Mouse (Mus musculus): Measurements from ENCODE around the gene Snd1. TPM values are rescaled to one million over a fixed set of nuclear protein-coding genes. Genes with fewer than 3 reads are reported as not detected.

Snd1 gene
- polyA plus RNA-seq, 1 experiment from 2014 or later: 138 TPM

GRCm38 (mm10) chr6:28860922-28861321 is 386.0 kb downstream of the Snd1 start:
- Histone ChIP-seq H3K4me3 (no peak overlapping the region), H3K4me1 (peaks cover 24% of the 10 kb centered on the region), H3K9me3 (replicated peaks) (no peaks in the 10 kb centered on the region), H3K36me3 (no peaks in the 10 kb centered on the region), H3K27ac (no peak overlapping the region), H3K27me3 (ENCODE audit: low read depth, poor library complexity, severe bottlenecking) (no peaks in the 10 kb centered on the region)
- no peak for DNase-seq (ENCODE audit: low spot score)
- 30% methylated on average over 2 of the region's 2 CpGs for WGBS

DNA sequence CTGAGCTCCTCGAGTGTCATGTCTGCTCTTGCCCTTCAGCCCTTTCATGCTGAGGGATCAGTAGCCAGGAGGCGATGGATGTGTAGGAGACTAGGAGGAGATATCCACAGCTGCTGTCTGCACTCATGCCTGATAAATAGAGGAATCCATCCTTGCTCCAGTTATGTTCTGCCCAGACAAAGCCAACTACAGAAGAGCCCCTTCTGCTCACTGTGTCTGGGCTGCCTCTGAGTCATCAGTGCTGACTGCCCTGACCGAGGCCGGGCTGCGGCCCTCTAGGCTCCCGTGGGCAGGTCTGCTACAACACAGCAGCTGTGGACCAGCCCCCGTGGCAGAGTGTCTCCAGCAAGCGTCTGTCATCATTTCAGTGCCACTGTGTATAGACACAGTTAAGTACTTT is 387.4 kb downstream of the Snd1 start:
- no peaks in the 10 kb centered on the region for H3K27me3 ChIP-seq (ENCODE audit: low read depth, poor library complexity, severe bottlenecking)
- DNase-seq (ENCODE audit: low spot score): no peak
- 76% methylated on average over 8 of the region's 8 CpGs for WGBS
- no peaks in the 10 kb centered on the region for H3K9me3 ChIP-seq (replicated peaks)
- H3K4me1 ChIP-seq: peaks cover 15% of the 10 kb centered on the region
- no peak overlapping the region for H3K27ac ChIP-seq
- H3K36me3 ChIP-seq: no peaks in the 10 kb centered on the region
- H3K4me3 ChIP-seq: no peak overlapping the region

- Histone ChIP-seq H3K27me3 (ENCODE audit: low read depth, poor library complexity, severe bottlenecking) (no peaks in the 10 kb centered on the region), H3K4me3 (no peak overlapping the region), H3K4me1 (peaks cover 19% of the 10 kb centered on the region), H3K36me3 (no peaks in the 10 kb centered on the region), H3K9me3 (replicated peaks) (no peaks in the 10 kb centered on the region), H3K27ac (no peak overlapping the region)
- no peak for DNase-seq (ENCODE audit: low spot score)
- WGBS: 61% methylated on average over 5 of the region's 5 CpGs
Observed at GRCm38 (mm10) chr6:28864684-28865083, 389.7 kb downstream of the Snd1 start.

DNA sequence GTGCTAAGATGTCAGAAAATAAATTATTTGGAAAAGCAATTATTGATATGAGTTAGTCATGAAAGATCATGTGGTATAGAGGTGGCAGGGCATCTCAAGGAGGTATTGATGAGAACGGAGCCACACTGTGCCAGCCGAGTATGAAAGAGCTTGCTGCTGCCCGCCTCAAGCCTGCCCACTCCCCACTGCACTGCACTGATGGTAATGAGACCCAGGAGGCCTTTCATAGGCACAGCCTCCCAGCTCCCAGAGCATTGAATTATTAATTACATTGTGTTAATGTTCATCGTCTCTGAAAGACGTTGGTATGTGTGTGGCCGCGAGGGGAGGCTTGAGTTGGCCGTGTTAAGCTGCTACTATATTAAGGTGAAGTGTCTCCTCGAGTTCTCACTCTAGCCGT is 390.2 kb downstream of the Snd1 start:
- Histone ChIP-seq H3K27ac (no peak overlapping the region), H3K9me3 (replicated peaks) (no peaks in the 10 kb centered on the region), H3K27me3 (ENCODE audit: low read depth, poor library complexity, severe bottlenecking) (no peaks in the 10 kb centered on the region), H3K4me3 (no peak overlapping the region), H3K4me1 (peaks cover 18% of the 10 kb centered on the region), H3K36me3 (no peaks in the 10 kb centered on the region)
- DNase-seq (ENCODE audit: low spot score): no peak
- 89% methylated on average over 10 of the region's 10 CpGs for WGBS

- Histone ChIP-seq H3K36me3 (no peaks in the 10 kb centered on the region), H3K27ac (no peak overlapping the region), H3K4me1 (peaks cover 7% of the 10 kb centered on the region; the same call in 1 of the 2 replicates), H3K4me3 (no peak overlapping the region), H3K27me3 (ENCODE audit: low read depth, poor library complexity, severe bottlenecking) (no peaks in the 10 kb centered on the region), H3K9me3 (replicated peaks) (no peaks in the 10 kb centered on the region)
- no peak for DNase-seq (ENCODE audit: low spot score)
- 94% methylated on average over 3 of the region's 3 CpGs for WGBS
Observed at GRCm38 (mm10) chr6:28866206-28866605, 391.3 kb downstream of the Snd1 start.

GRCm38 (mm10) chr6:28867516-28868251 is 392.7 kb downstream of the Snd1 start:
- Histone ChIP-seq H3K27ac (no peak overlapping the region), H3K9me3 (replicated peaks) (no peaks in the 10 kb centered on the region), H3K36me3 (0 out of 2 replicates have a peak, but pooled peaks cover 3% of the 10 kb centered on the region), H3K4me1 (0 out of 2 replicates have a peak, but pooled peaks cover 7% of the 10 kb centered on the region), H3K4me3 (no peak overlapping the region), H3K27me3 (ENCODE audit: low read depth, poor library complexity, severe bottlenecking) (no peaks in the 10 kb centered on the region)
- DNase-seq (ENCODE audit: low spot score): no peak
- 79% methylated on average over 2 of the region's 2 CpGs for WGBS

- DNase-seq (ENCODE audit: low spot score): no peak
- no peak overlapping the region for H3K27ac ChIP-seq
- no peak overlapping the region for H3K4me3 ChIP-seq
- WGBS: 87% methylated on average over 5 of the region's 5 CpGs
- peaks cover 23% of the 10 kb centered on the region for H3K36me3 ChIP-seq
- no peaks in the 10 kb centered on the region for H3K9me3 ChIP-seq (replicated peaks)
- H3K4me1 ChIP-seq: peaks cover 16% of the 10 kb centered on the region; the same call in 1 of the 2 replicates
- H3K27me3 ChIP-seq (ENCODE audit: low read depth, poor library complexity, severe bottlenecking): no peaks in the 10 kb centered on the region
Observed at GRCm38 (mm10) chr6:28871725-28872420, 396.9 kb downstream of the Snd1 start.

- peaks cover 20% of the 10 kb centered on the region; the same call in 1 of the 2 replicates for H3K4me1 ChIP-seq
- no peak for DNase-seq (ENCODE audit: low spot score)
- H3K4me3 ChIP-seq: no peak overlapping the region
- H3K27ac ChIP-seq: no peak overlapping the region
- 97% methylated on average over 3 of the region's 3 CpGs for WGBS
- H3K9me3 ChIP-seq (replicated peaks): no peaks in the 10 kb centered on the region
- no peaks in the 10 kb centered on the region for H3K27me3 ChIP-seq (ENCODE audit: low read depth, poor library complexity, severe bottlenecking)
- H3K36me3 ChIP-seq: peaks cover 23% of the 10 kb centered on the region
Observed at GRCm38 (mm10) chr6:28872421-28872795, 397.5 kb downstream of the Snd1 start.

DNA sequence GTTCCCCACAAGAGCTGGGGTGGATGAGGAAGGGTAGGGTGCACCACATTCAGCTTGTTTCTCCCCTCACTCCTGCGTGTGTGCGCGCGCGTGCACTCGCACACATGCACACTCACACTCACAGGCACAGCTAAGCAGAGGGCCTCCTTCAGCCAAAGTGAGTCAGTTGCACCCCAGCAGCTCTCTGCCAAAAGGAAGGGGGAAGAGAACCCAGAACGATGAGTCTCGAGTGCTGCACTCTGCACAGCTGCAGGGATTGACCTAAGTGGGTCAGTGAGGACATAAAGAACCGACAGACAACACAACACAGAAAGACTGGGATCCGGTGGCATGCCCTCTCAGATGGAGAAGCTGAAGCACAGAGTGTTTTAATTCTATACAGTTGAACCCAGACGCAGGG is 399.1 kb downstream of the Snd1 start:
- WGBS: 82% methylated on average over 11 of the region's 11 CpGs
- Histone ChIP-seq H3K9me3 (replicated peaks) (no peaks in the 10 kb centered on the region), H3K27me3 (ENCODE audit: low read depth, poor library complexity, severe bottlenecking) (no peaks in the 10 kb centered on the region), H3K4me3 (no peak overlapping the region), H3K27ac (no peak overlapping the region), H3K4me1 (peaks cover 31% of the 10 kb centered on the region), H3K36me3 (peaks cover 24% of the 10 kb centered on the region)
- no peak for DNase-seq (ENCODE audit: low spot score)

- 93% methylated on average over 5 of the region's 5 CpGs for WGBS
- Histone ChIP-seq H3K4me1 (peaks cover 34% of the 10 kb centered on the region), H3K4me3 (no peak overlapping the region), H3K27me3 (ENCODE audit: low read depth, poor library complexity, severe bottlenecking) (no peaks in the 10 kb centered on the region), H3K9me3 (replicated peaks) (no peaks in the 10 kb centered on the region), H3K36me3 (peaks cover 29% of the 10 kb centered on the region), H3K27ac (no peak overlapping the region)
- no peak for DNase-seq (ENCODE audit: low spot score)
Observed at GRCm38 (mm10) chr6:28874759-28875158, 399.8 kb downstream of the Snd1 start.

DNA sequence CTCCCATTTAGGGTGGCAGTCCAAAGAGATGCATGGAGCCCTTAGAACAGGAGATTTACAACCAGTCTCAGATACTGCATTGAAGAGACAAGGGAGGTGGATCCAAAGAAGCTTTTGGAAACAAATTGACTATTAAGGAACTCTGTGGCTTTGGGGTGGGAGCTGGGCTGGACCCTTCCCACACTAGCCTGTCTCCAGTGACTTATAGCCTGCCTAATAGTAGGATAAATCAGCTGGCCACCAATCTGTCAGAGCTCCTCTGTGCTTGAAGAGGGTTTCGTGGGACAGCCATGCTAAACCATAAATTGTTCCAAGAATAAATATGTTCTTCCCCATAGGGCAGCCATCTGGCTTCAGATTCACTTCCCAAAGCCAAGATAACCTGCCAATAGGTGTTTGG is 400.4 kb downstream of the Snd1 start:
- 78% methylated on average over 1 of the region's 1 CpGs for WGBS
- H3K4me3 ChIP-seq: no peak overlapping the region
- peaks cover 34% of the 10 kb centered on the region for H3K36me3 ChIP-seq
- H3K9me3 ChIP-seq (replicated peaks): no peaks in the 10 kb centered on the region
- DNase-seq (ENCODE audit: low spot score): no peak
- peaks cover 34% of the 10 kb centered on the region for H3K4me1 ChIP-seq
- H3K27ac ChIP-seq: no peak overlapping the region
- no peaks in the 10 kb centered on the region for H3K27me3 ChIP-seq (ENCODE audit: low read depth, poor library complexity, severe bottlenecking)

- H3K9me3 ChIP-seq (replicated peaks): no peaks in the 10 kb centered on the region
- WGBS: 57% methylated on average over 3 of the region's 3 CpGs
- no peak overlapping the region for H3K4me3 ChIP-seq
- H3K36me3 ChIP-seq: peaks cover 44% of the 10 kb centered on the region
- H3K4me1 ChIP-seq: peaks cover 32% of the 10 kb centered on the region
- no peak overlapping the region for H3K27ac ChIP-seq
- no peak for DNase-seq (ENCODE audit: low spot score)
- no peaks in the 10 kb centered on the region for H3K27me3 ChIP-seq (ENCODE audit: low read depth, poor library complexity, severe bottlenecking)
Observed at GRCm38 (mm10) chr6:28876492-28876891, 401.6 kb downstream of the Snd1 start.

GRCm38 (mm10) chr6:28877945-28878666 is 403.2 kb downstream of the Snd1 start:
- Histone ChIP-seq H3K4me3 (no peak overlapping the region), H3K27me3 (ENCODE audit: low read depth, poor library complexity, severe bottlenecking) (no peaks in the 10 kb centered on the region), H3K36me3 (peaks cover 55% of the 10 kb centered on the region), H3K27ac (no peak overlapping the region), H3K9me3 (replicated peaks) (no peaks in the 10 kb centered on the region), H3K4me1 (peaks cover 32% of the 10 kb centered on the region)
- no peak for DNase-seq (ENCODE audit: low spot score)
- WGBS: 26% methylated on average over 7 of the region's 7 CpGs
